Mouse (Mus musculus): Measurements from ENCODE around the gene Il17d. TPM values are rescaled to one million over a fixed set of nuclear protein-coding genes. Genes with fewer than 3 reads are reported as not detected.

Gene Il17d
- 10 to 100 TPM; 16.1 to 18.9 TPM for total RNA-seq (2021)
- long read RNA-seq, experiment 1, partial matches to known transcripts: 5 of 7 reads
- long read RNA-seq, experiment 1, other reads (novel, unspliced or antisense): 0 of 7 reads
- long read RNA-seq, experiment 2, partial matches to known transcripts: 4 of 4 reads
- long read RNA-seq, experiment 2, other reads (novel, unspliced or antisense): 0 of 4 reads

DNA sequence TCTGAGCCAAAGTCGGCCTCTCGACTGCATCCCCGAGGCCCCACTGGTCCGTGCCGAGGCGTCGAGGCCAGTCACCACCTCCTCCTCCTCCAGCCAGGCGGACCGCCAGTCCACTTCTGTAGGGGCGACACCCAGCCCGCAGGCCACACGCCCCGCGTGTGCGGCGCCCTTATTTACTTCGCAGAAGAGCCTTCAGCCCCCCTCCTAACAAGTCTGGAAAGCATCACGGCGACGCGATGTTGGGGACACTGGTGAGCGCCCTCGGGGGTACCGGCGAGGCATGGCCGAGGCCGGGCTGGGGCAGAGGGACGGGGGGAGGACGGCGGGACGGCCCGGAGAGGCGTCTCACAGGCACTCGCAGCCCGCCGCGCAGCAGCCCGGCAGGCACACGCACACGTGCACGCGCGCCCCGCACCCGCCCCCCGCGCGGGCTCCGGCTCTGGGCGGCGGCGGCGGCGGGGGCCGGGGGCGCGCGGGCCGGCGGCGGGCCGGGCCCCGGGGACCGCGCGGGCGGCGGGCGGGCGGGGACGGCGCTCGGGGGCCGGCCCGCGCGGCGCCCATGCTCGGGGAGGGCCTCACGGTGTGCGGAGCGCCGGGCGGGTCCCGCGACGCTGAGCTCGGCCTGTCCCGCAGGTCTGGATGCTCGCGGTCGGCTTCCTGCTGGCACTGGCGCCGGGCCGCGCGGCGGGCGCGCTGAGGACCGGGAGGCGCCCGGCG lies at the start of gene Il17d:
Gene Il17d, plus strand, starts transcription at position 107 of the 717 bp plus-strand sequence.
- peak in 1 of 2 experiments; percentile 36 for DNase-seq (ENCODE audit: low spot score in 2 of 2)

DNA sequence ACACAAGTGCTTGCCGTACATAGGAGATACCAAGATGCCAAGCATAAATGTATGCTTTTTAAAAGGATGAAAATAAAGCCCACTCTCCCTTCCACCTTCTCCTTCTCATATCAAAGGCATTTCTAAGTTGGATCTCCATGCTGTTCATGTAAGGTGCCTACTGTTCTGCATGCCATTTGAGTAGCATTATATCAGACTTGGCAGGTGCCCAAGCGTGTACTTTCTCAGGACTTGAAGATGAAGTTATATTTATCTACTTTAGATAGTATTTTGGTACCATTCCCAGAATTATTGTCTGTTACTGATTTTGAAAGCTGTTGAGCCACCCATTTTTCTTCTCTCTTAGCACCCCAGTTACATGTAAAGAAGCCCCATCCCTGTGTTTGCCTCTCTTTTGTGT lies 49.5 kb upstream of the Il17d start:
- peak; percentile 65 to 69 for DNase-seq (ENCODE audit: low spot score in 2 of 2)

DNA sequence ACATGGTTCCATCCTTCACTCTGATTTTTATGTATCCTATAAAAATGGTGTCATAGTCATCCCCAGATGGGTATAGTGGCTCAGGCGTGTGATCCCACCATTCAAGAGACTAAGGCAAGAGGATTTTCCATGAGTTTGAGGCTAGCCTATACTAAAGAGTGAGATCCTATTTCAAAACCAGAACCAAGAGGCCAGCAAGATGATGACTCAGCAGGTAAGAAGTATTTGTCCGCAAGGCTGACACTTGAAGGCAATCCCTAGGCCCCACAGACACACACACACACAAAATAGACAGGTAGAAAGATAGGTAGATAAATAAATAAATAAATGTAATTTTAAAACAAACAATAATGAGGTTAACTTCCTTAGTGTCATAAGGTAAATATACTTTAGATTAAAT lies 42.3 kb upstream of the Il17d start:
- DNase-seq (ENCODE audit: low spot score in 2 of 2): no peak

DNA sequence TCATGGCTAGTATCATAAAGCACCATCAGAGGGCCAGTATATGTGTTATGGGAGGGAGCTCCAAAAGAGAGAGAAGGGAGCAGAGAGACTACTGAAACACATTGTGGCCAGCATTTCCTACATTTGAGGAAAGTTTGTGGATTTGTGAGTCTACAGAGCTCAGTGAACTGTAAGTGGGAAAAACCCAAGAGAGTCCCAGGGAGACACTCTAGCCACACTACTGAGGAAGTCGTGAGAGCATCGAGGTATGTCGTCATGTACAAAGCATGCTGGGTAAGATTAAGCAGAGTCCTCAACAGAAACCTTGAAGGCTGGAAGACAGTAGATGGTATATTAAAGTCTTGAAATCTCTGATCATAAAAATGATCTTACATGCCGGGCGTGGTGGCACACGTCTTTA lies 40.4 kb upstream of the Il17d start:
- no peak for DNase-seq (ENCODE audit: low spot score in 2 of 2)

DNA sequence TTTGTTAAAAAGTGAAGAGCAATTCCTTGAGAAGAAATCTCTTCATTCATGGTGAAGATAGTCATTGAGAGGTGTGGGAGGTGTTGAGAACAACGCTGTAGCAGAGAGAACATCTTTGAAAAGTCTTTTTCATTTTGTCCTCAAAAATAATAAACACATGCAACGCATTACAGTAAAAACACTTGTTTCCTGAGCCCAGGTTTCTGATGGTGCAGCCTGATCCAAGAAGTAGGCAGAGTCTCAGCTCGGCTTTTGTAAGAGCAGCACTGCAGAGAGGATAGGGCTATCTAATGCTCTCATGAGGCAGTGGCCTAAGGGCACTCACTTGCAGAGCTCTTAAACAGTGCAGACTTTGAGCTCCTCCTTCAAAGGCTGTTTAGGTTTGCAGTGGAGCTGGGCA lies 34.9 kb upstream of the Il17d start:
- no peak for DNase-seq (ENCODE audit: low spot score in 2 of 2)

DNA sequence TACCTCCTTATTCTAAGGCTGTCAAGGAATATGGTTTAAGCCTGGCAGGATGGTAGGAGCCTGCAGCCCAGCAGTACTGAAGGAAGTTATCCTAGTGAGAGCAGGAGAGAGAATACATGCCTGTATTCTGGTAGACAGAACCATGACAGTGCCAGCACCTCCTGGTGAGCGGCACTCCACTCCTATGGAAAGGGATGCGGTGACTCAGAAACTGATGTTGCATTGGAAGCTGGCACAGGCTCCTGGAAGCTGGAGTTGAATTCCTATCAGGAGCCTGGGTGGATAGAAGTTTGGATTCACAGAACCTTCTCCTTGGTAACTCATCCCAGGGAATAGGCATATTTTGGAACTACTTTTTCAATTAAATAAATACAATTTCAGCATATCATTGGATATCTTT lies 30.7 kb upstream of the Il17d start:
- no peak for DNase-seq (ENCODE audit: low spot score in 2 of 2)

DNA sequence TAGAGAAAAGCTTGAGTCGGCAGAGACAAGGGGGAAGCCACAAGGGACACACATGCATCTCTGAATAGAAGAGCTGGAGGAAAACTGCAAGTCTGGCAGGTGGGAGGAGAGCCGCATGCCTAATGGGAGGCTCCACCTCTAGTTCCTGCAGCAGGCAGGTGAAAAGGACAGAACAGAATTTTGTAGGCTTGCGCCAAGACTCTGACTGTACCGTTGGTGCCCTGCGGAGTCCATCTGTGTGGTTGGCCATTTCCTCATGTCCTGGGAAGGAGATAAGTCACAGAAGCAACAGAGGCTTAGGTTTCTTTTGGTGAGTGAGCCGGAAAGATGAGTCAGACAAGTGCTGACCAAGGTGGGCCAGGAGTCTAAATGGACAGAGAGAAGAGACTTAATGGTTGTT lies 20.8 kb upstream of the Il17d start:
- DNase-seq (ENCODE audit: low spot score in 2 of 2): no peak

DNA sequence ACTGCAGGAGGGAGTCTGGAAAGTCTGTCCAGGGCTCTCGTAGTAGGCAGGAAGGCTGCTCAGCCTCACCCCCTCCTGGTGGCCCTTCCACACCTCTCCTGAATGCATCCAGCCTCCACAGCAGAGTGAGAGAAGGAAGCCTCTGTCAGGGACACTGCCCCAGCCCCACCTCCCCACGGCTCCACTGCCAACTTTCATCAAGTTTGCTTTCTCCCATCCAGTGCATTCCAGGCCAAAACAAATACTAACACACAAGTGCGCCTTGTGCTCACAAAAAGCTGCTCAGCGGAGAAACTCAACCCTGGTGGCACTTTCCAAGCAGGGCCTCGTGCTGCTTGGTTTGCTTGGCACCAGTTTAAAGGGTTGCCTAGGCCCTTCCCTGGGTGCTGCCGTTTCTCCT lies 15.0 kb upstream of the Il17d start:
- no peak for DNase-seq (ENCODE audit: low spot score in 2 of 2)

DNA sequence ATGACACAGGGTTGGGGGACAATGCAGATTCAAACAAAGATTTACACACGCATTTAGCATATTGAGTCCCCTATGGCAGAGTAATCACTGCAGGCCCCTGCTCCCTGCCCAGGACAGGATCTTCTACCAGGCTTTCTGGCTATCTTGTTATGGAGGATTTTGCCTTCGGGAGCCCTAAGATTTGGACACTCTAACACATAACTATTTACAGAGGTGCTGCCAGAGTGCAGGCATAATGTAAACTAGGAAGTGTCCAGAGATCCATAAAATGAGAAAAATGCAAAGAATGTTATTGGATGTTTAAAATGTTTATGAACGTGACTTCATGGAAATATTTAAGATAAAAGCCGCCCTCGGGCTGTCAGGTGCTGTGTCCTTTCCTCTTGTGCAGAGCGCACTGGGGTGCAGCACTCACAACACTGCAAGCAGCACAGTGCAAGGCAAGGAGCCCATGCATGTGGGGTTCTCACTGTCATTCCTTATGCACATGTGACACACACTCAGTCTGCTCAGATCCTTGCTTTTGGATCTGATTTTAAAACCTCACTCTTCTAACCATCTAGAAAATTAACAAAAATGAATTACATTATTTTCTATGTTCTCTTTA lies 9.3 kb upstream of the Il17d start:
- DNase-seq (ENCODE audit: low spot score in 2 of 2): no peak

DNA sequence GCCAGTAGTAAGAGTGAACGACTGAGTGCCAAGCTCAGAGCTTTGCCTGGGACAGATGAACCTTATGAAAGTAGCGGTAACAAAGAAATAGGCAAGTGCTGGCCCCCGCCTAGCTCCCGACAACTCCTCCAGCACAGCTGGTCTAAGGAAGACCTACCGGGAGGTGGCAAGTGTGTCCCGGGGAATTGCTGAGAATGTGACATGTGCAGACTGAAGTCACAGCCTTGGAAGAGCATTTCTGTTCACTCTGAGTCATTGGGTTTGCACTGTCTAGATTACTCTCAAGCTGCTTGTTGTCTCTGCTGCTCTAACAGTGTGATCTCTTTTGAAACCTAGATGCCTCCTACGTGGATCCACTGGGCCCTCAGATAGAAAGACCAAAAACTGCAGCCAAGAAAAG lies 7.6 kb upstream of the Il17d start:
- peak; percentile 43 to 72 for DNase-seq (ENCODE audit: low spot score in 2 of 2)

DNA sequence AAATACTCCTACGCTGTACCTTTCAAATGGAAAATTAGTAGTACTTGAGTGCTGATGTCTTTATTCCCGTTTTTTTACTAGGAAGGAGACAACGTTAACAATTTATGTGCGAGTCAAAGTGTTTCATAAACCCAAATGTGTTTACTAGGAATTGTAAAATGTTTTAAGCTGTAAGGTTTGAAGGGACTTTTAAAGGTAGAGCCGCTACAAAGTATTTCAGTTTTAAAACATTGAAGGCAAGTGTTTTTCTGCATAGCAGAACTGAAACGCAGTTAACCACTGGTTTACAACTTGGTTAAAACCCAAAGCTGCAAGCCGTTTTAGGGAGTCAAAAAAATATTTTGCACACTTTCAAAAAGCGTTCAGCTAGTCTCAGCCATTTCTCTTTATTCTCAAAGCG lies 815 bp upstream of the Il17d start:
- DNase-seq (ENCODE audit: low spot score in 2 of 2): no peak

DNA sequence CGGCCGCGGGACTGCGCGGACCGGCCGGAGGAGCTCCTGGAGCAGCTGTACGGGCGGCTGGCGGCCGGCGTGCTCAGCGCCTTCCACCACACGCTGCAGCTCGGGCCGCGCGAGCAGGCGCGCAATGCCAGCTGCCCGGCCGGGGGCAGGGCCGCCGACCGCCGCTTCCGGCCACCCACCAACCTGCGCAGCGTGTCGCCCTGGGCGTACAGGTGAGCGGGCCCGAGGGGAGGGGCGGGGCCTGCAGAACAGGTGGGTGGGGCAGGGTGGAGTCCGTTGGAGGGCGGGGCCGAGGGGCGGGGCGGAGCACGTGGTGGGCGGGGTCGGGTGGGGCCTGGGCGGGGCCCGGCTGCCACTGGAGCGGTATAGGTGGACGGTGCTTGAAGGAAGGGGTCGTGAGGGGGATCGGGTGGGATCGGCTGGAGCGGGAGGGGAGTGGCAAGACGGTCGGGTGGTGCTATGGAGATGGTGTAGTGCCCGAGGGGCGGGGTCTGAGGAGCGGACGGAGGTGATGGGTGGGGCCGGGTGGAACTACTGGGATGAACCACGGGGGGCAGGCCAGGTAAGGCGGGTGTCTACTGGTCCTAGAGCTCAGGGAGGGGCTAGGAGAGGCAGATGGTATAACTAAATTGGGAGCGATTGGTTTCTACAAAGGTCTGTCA lies 942 bp downstream of the Il17d start:
- DNase-seq (ENCODE audit: low spot score in 2 of 2): peak; percentile 63 to 76

DNA sequence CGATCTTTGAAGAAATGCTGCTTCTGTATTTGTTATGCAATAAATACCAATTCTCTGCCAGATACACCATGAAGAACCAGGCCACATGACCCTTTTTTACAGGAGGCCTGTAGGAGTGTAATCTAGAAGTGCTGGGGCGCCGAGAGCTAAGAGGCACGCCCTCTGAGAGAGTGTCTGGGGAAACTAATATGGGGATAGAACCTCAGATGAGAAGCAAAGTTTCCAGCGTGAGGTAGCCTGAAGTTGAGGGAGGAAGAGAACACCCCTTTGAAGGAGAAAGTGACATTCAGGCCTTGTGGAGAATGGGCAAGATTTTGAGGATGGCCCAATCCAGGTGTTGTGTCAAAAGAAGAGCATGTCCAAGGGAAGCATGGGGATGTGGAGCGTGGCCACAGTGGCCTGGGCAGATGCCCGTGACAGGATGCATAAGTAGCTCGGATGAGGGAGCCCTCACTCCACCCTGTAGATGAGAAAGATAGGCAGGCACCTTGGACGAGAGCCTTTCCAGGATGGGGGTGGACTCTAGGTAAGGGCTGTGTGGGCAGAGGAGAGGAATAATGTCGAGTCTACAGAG lies 1.6 kb downstream of the Il17d start:
- peak in 1 of 2 experiments; percentile 35 for DNase-seq (ENCODE audit: low spot score in 2 of 2)

DNA sequence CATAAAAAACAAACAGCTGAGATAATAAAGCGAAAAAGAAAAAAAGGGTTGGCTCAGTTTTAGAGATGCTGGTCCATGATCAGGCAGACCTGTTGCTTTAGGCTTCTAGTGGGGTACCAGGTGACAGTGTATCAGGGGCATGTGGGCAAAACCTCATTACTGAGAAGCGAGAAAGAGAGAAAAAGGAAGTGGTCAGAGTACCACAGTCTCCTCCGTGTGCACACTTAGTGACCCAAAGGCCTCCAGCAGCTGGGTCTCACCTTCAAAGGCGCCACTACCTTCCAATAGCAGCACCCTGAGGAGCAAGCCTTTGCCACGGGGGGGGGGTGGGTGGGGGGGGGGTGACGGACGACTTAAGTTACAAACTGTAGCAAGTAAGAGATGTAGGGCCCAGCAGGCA lies 2.5 kb downstream of the Il17d start:
- DNase-seq (ENCODE audit: low spot score in 2 of 2): no peak

DNA sequence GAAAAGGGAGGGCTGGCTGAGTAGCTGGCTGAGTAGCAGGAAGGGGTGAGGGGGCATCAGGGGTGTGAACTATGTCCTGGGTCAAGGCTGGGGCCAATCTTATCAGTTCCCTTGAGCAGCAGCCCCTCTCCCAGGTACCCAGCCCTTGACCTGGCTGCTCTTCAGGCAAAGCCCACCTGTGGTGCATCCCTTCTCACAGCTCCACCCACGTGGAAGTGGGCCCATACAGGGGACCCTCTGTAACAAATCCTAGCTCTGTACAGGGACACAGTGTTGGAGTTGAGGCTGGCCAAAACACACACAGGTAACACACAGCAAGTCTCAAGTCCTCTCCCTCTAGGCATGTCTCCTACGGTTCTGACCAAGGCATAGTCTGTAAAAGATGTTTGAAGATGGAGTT lies 3.0 kb downstream of the Il17d start:
- DNase-seq (ENCODE audit: low spot score in 2 of 2): no peak

DNA sequence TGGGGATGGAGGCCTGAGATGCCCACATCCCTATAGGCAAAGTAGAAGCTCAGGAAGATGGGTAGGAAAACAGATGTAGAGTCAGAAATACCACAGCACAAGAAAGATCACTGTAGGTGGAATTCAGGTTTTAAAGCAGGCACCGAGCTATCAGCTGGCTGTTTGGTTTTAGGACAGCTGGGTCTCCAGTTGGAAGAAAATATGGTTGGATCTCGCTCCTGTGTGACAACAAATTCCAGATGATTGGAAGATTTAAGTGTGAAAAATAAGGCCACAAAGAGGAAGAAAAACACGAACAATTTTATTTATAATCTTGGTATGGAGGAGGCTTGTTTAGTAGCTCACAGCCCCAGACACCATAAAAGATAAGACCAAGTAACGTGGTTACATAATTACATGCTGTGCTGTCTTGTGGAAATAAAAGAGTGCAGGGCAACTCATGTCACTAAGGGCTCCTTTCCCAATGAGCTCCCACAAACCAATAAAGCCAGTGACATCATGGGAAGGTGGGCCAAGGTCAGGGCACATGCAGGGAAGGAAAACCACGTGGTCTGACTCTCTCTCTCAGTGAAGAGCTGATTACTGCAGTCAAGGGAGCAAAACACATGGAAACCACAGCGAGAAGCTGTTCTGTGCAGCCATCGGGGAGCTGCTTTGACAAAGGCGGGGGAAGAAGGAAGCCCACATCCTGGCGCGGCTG lies 4.7 kb downstream of the Il17d start:
- peak; percentile 51 to 76 for DNase-seq (ENCODE audit: low spot score in 2 of 2)

DNA sequence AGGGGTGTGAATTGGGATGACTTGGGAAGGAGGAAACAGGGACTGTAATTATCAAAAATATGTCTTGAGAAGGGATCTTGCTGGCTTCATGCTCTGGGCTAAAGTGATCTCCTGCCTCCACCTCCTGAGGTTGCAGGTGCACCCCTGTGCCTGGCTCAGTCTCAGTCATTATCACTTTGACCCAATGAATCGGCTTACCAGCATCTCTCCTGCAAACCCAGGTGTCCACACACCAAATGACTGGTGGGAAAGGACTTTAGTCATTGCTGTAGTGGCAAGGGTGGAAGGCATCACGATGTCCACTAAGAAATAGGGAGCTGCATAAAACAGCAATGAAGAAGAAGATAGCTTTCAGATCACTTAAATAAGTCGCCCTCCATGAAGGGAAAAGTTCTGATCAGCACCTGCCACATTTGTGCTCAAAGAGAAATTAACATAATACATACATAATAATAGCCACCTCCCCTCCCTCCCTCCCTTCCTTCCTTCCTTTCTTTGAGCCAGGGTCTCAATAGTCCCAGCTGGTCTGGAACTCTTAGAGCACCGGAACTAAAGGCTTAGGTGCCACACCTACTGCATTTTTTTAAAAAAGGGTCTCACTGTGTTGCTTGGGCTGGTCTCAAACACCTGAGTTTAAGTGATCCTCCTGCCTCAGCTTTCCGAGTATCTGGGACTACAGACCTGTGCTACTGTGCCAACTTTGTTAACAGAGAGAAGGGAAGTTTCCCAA lies 5.4 kb downstream of the Il17d start:
- DNase-seq (ENCODE audit: low spot score in 2 of 2): no peak

DNA sequence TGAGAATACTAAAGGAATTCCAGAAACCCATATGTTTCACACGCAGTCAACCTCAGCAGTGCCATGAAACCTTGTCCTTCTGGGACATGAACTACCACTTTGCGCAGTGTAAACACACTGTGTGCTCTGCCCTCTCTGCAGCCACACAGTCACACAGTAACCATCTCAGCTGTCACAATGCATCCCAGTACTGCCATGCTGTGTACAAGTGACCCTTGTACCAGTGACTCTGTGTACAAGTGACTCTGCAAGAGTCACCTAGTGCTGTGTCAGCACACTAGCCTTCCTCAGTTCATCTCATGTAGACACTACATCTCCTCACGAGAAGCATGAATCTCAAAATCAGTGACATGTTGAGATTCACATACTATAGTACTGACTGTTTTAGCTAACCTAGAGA lies 8.0 kb downstream of the Il17d start:
- DNase-seq (ENCODE audit: low spot score in 2 of 2): no peak

DNA sequence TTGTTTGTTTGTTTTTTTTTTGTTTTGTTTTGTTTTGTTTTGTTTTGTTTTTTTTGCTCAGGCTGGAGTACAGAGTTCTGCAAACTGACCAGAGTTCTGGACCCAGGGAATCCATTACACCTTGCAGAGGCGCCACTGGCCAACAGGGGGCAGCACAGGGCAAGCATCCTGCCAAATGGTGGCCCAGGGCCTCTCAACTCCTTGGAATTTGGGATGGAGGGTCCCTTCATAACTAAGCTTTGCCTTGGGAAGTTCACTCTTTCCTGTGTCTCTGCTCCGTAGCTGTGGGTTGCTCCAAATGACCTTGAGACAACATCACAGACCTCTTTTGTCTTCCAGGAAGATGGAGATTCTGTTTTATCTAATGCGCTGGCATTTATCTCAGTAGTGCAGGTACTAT lies 8.6 kb downstream of the Il17d start:
- DNase-seq (ENCODE audit: low spot score in 2 of 2): peak; percentile 39 to 62

DNA sequence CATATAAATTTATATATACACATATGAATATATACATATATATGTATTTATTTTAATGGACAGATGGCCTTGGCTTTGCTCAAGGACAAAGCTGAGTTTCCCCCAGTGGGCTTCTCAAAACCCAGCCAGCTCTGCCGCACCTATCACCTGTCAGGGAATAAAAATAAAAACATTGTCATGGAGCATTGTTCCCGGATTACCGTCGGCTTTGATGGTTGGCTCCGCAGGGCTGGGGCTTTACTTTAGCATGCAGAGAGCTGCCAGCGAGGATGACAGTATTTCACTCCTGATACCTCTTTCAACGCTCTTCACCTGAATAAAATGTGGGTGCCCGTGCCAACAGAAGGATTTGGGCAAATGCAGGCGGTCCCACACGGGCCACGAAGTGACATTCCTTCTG lies 9.3 kb downstream of the Il17d start:
- no peak for DNase-seq (ENCODE audit: low spot score in 2 of 2)

DNA sequence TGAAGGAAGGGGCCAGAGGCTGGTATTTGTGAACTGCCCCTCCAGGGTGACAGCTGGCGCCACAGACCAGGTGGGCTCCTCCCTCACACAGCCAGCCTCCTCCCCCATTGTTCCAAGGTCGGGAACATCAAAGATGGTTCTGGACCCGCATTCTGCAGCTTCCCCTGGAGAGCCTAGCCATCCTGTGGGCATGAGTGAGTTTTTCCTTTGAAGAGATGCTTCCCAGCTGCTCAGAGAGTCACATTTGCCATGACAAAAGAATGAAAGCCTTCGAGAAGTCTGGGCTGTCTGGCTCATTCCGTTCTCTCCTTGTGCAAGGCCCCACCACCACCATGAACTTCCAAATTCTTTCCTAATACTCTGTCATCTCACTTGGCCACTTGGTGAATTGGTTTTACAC lies 9.8 kb downstream of the Il17d start:
- DNase-seq (ENCODE audit: low spot score in 2 of 2): no peak

All from left cerebral cortex, adult 18-20 months (tissue).